ENCODE assay signal across 24 mouse cellular contexts in the genomic region with DNA sequence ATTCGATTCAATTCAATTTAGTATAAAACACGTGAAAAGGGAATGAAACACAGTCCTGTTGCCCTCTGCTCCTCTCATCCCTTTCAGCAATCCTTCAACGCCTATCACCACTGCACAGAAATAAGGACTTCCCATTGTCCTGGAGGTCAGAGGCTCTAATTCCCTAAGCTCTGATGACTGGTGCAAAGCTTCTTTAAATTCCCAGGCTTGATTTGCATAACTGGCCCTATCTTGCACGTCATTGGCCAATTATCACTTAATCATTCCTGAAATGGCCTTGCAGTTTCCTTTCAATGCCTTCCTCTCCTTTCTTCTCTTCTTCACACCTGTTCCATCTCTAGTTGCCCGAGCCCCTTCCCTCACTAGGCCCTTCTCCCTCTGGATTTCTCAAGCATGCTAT. TPM values are rescaled to one million over a fixed set of nuclear protein-coding genes. Genes with fewer than 3 reads are reported as not detected.
DNase-seq lines count a peak whose midpoint lies in the region; ATAC-seq lines count a peak whose summit lies in the region.
"Had no signal": no experiment of that assay in that cellular context is flagged by ENCODE, and none has a peak within 500 bp of the region (broad histone marks: within the 10 kb centered on the region; RNA-seq: fewer than 3 reads in every experiment).

No protein-coding gene starts in this region.

- H3K9ac ChIP-seq in forebrain, embryonic 16.5 days (replicated peaks; ENCODE audit: low read depth, low read length): no peak overlapping the region
- H3K9ac ChIP-seq: embryonic facial prominence, embryonic 12.5 days; forebrain, embryonic 12.5 days; forebrain, postnatal 0 days had no signal

- ATAC-seq in forebrain, embryonic 16.5 days: peak; percentile 33; the same call in 1 of the 2 replicates
- ATAC-seq: activated CD4-positive, CD25-positive, alpha-beta regulatory T cell, adult 4 months; CD4-positive, CD25-positive, alpha-beta regulatory T cell, adult 4 months; Patski had no signal

- 25% methylated on average over 5 of the region's 5 CpGs for WGBS in forebrain, embryonic 16.5 days
- WGBS in forebrain, embryonic 10.5 days: 37% methylated on average over 5 of the region's 5 CpGs

- no peak overlapping the region for H3K4me2 ChIP-seq in forebrain, embryonic 16.5 days (ENCODE audit: low read length)
- H3K4me2 ChIP-seq: embryonic facial prominence, embryonic 12.5 days; forebrain, embryonic 12.5 days had no signal

- peak; percentile 9 for DNase-seq in embryo, embryonic 10 days (ENCODE audit: low spot score)
- no peak for DNase-seq in embryo, embryonic 11 days
- DNase-seq in forebrain, embryonic 10.5 days (ENCODE audit: extremely low spot score, low spot score): no peak
- peak; percentile 74 for DNase-seq in retina, adult 2 months (ENCODE audit: low read depth, low spot score)
- DNase-seq in retina, embryonic 14.5 days (ENCODE audit: low spot score): no peak
- DNase-seq in c-Kit-positive CD71-positive TER-119-positive erythroid progenitor cells, embryonic 14.5 days (ENCODE audit: low spot score): no peak
- DNase-seq: adrenal gland, adult 8-10 months; adrenal gland, postnatal 14 days; adrenal gland, postnatal 36 days; B cell, adult 2 months; cerebellum, adult 11-12 months; cerebellum, adult 2 months; cerebellum, adult 9-10 months; cerebellum, postnatal 25 days had no signal

- no peaks in the 10 kb centered on the region; the same call in 1 of the 2 replicates for H3K27me3 ChIP-seq in forebrain, embryonic 16.5 days (replicated peaks; ENCODE audit: control insufficient read depth, insufficient read depth, low read length)
- peaks cover 15% of the 10 kb centered on the region for H3K27me3 ChIP-seq in forebrain, embryonic 10.5 days (ENCODE audit: poor library complexity, severe bottlenecking)
- H3K27me3 ChIP-seq: CH12.LX had no signal

- no peak overlapping the region for H3K4me3 ChIP-seq in forebrain, embryonic 16.5 days (replicated peaks; ENCODE audit: low read length)
- H3K4me3 ChIP-seq in forebrain, embryonic 10.5 days: no peak overlapping the region
- H3K4me3 ChIP-seq: embryonic facial prominence, embryonic 10.5 days; embryonic facial prominence, embryonic 12.5 days; forebrain, embryonic 12.5 days had no signal

- no peaks in the 10 kb centered on the region for H3K9me3 ChIP-seq in forebrain, embryonic 16.5 days (ENCODE audit: control insufficient read depth, low read length)
- H3K9me3 ChIP-seq in forebrain, embryonic 10.5 days: no peaks in the 10 kb centered on the region
- H3K9me3 ChIP-seq: embryonic facial prominence, embryonic 10.5 days; embryonic facial prominence, embryonic 12.5 days; forebrain, embryonic 12.5 days; G1E had no signal

- no peaks in the 10 kb centered on the region for H3K36me3 ChIP-seq in forebrain, embryonic 16.5 days (ENCODE audit: control insufficient read depth, insufficient read depth)
- H3K36me3 ChIP-seq in forebrain, embryonic 10.5 days (replicated peaks): no peaks in the 10 kb centered on the region
- H3K36me3 ChIP-seq: embryonic facial prominence, embryonic 10.5 days; embryonic facial prominence, embryonic 12.5 days; forebrain, embryonic 12.5 days; G1E had no signal

- no peak overlapping the region for H3K27ac ChIP-seq in forebrain, embryonic 16.5 days (ENCODE audit: low read length)
- H3K27ac ChIP-seq in forebrain, embryonic 10.5 days: no peak overlapping the region
- H3K27ac ChIP-seq: embryonic facial prominence, embryonic 10.5 days; embryonic facial prominence, embryonic 12.5 days; forebrain, embryonic 12.5 days had no signal

- peaks cover 5% of the 10 kb centered on the region; the same call in 1 of the 2 replicates for H3K4me1 ChIP-seq in forebrain, embryonic 16.5 days (replicated peaks; ENCODE audit: control insufficient read depth, insufficient read depth, low read length)
- H3K4me1 ChIP-seq in forebrain, embryonic 10.5 days: peaks cover 6% of the 10 kb centered on the region
- H3K4me1 ChIP-seq: embryonic facial prominence, embryonic 10.5 days; embryonic facial prominence, embryonic 12.5 days had no signal

RNA-seq across cellular contexts. Expression of gene C1ql3, which starts 6.8 kb away (rescaled TPM):
- 1.5 and 1.7 TPM in 2 replicates for polyA plus RNA-seq in forebrain, embryonic 16.5 days (2015; fragmentation: Nextera tagmentation; extraction: Ambion mirVana)
- 0.14 and 0.25 TPM in 2 replicates for polyA plus RNA-seq in forebrain, embryonic 10.5 days (2016; fragmentation: Nextera tagmentation; extraction: Ambion mirVana)
- polyA plus RNA-seq: activated CD4-positive, CD25-positive, alpha-beta regulatory T cell, adult 4 months; CD4-positive, CD25-positive, alpha-beta regulatory T cell, adult 4 months; G1E had no signal

Comparison
In these comparisons a context has a peak if more than half of its experiments do, and no peak if none do; other contexts are left out.
1. DNase-seq: peak in embryo, embryonic 10 days (single experiment) and retina, adult 2 months (single experiment); none in embryo, embryonic 11 days (single experiment), forebrain, embryonic 10.5 days (single experiment), retina, embryonic 14.5 days (single experiment) and c-Kit-positive CD71-positive TER-119-positive erythroid progenitor cells, embryonic 14.5 days (single experiment).